Mouse (Mus musculus) intestine, postnatal 0 days (tissue): ENCODE measurements around the gene 1700001L19Rik. TPM values are rescaled to one million over a fixed set of nuclear protein-coding genes. Genes with fewer than 3 reads are reported as not detected.
A peak's percentile ranks its signal among the peaks of the same experiment; 100 is the strongest.

ENCODE experiments used
- ATAC-seq: fragments of 200-750 bp; cut with Nextera tagmentation; 2 replicates; pipeline ENCODE4 v1.8.0; 2017; ENCODE audit warnings: mild to moderate bottlenecking, moderate TSS enrichment, moderate library complexity
- H3K27ac ChIP-seq: fragments of 300-500 bp; sonication (generic); 2 replicates; pipeline ENCODE4 v1.5.1; 2014; ENCODE audit warnings: mild to moderate bottlenecking, low read depth, low read length, moderate library complexity
- H3K27me3 ChIP-seq: fragments of 300-500 bp; sonication (generic); replicated peaks from 2 replicates; pipeline ENCODE4 v1.6.1; 2014; ENCODE audit warnings: low read length, mixed read lengths; ENCODE audit not compliant: control insufficient read depth, insufficient read depth
- H3K36me3 ChIP-seq: fragments of 300-500 bp; sonication (generic); 2 replicates; pipeline ENCODE4 v1.6.1; 2014; ENCODE audit warnings: mild to moderate bottlenecking, moderate library complexity; ENCODE audit not compliant: control insufficient read depth, insufficient read depth
- H3K4me1 ChIP-seq: fragments of 300-500 bp; sonication (generic); replicated peaks from 2 replicates; pipeline ENCODE4 v1.6.1; 2014; ENCODE audit warnings: antibody characterized with exemption, low read length, mixed read lengths; ENCODE audit not compliant: control insufficient read depth, insufficient read depth
- H3K4me2 ChIP-seq: fragments of 300-500 bp; sonication (generic); replicated peaks from 2 replicates; pipeline ENCODE4 v1.6.1; 2014; ENCODE audit warnings: low read depth, mild to moderate bottlenecking, moderate library complexity
- H3K4me3 ChIP-seq: fragments of 300-500 bp; sonication (generic); 2 replicates; pipeline ENCODE4 v1.5.1; 2014; ENCODE audit warnings: low read depth, low read length
- H3K9ac ChIP-seq: fragments of 300-500 bp; sonication (generic); 2 replicates; pipeline ENCODE4 v1.6.1; 2014; ENCODE audit warnings: mild to moderate bottlenecking, low read depth, low read length
- H3K9me3 ChIP-seq: fragments of 300-500 bp; sonication (generic); 2 replicates; pipeline ENCODE4 v1.6.1; 2016; ENCODE audit warnings: mixed run types; ENCODE audit not compliant: control insufficient read depth
- CTCF ChIP-seq: sonication (generic); IDR thresholded peaks from 2 replicates; pipeline ENCODE4 v1.5.1; 2016; ENCODE audit warnings: low read depth, mild to moderate bottlenecking, control low read depth, antibody characterized with exemption, moderate library complexity
- WGBS: fragments of 180-500 bp; shearing (Covaris S2); extraction: QIAGEN DNeasy Blood & Tissue Kit; methylation state at CpG from one replicate; pipeline ENCODE4 v1.1.7; 2014; 5-methylcytosine and 5-hydroxymethylcytosine counted together
- polyA plus RNA-seq: library from polyadenylated mRNA; unstranded; fragments of >200 nt; fragmentation: Nextera tagmentation; extraction: Ambion mirVana; gene quantifications from 2 replicates; pipeline ENCODE4 v1.2.1, GENCODE M21; 2015

1700001L19Rik gene
- polyA plus RNA-seq, 1 experiment from 2014 or later, result 0.07 TPM

DNA sequence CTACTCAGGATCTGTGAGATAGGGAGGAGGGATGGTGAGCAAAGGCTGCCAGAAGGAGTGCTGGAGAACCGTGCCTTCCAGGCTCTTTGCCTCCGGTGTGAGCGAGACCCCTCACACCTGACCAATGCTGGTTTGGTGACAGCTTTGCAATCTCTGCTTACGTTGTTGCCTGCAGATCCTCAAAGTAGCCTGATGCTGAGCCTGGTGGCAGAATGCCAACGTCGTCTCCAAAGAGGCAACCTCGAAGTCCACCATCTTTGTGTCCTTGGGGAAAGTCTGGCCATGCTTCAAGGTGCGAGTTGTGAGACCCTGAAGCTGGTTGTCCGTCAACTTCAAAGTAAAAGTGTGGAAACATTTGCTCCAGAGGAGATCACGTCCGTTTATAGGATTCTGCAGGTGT lies 13.3 kb upstream of the 1700001L19Rik start:
- Histone ChIP-seq H3K9ac (no peak overlapping the region), H3K4me1 (0 out of 2 replicates have a peak, but pooled peaks cover 5% of the 10 kb centered on the region), H3K4me2 (no peak overlapping the region), H3K27ac (no peak overlapping the region), H3K4me3 (no peak overlapping the region), H3K27me3 (no peaks in the 10 kb centered on the region), H3K36me3 (peaks cover 45% of the 10 kb centered on the region), H3K9me3 (no peaks in the 10 kb centered on the region)
- no peak for ATAC-seq
- TF ChIP-seq CTCF, result no peak
- 92% methylated on average over 11 of the region's 11 CpGs for WGBS

DNA sequence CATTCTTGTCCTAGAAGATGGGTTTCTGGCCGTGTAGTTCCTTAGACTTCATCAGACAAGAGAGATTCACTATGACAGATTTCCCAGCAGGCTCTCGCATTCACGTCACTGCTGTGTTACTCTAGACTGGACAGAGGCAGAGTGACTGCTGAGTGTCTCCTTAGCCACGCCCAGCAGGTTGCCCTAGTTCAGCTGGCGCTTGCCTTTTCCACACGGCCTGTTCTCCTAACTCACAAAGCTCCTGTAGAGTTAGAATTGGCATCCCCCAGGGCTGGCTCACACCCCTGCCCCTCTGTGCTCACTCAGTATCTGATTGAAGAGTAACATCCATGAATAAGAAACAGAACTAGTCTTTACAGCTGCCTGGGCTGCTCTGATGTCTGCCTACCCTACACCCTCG lies 11.8 kb upstream of the 1700001L19Rik start:
- Histone ChIP-seq H3K4me3 (no peak overlapping the region), H3K27ac (no peak overlapping the region), H3K4me1 (0 out of 2 replicates have a peak, but pooled peaks cover 5% of the 10 kb centered on the region), H3K9ac (no peak overlapping the region), H3K9me3 (no peaks in the 10 kb centered on the region), H3K27me3 (no peaks in the 10 kb centered on the region), H3K36me3 (peaks cover 58% of the 10 kb centered on the region), H3K4me2 (no peak overlapping the region)
- WGBS, result 86% methylated on average over 7 of the region's 7 CpGs
- no peak for TF ChIP-seq CTCF
- no peak for ATAC-seq

DNA sequence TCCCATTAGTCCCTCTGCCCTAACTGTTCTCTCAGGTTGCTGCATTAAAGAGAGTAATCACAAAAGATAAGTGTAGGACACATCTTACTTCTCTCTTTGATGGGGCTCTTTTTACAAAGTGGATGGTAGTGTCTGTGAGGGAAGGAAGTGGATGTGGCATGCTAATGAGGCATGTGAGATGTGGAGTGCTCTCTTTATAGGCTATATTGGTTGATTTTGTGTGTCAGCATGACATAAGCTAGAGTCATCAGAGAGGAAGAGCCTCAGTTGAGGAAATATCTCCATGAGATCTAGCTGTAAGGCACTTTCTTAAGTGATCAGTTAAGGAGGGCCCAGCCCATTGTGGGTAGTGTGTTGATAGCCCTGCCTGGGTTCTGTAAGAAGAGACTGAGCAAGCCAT lies 8.9 kb upstream of the 1700001L19Rik start:
- no peak for ATAC-seq
- no peak overlapping the region for H3K4me3 ChIP-seq
- no peak overlapping the region for H3K9ac ChIP-seq
- no peak for TF ChIP-seq CTCF
- H3K36me3 ChIP-seq, result peaks cover 83% of the 10 kb centered on the region
- H3K9me3 ChIP-seq, result no peaks in the 10 kb centered on the region
- H3K27ac ChIP-seq, result no peak overlapping the region
- H3K27me3 ChIP-seq, result no peaks in the 10 kb centered on the region
- H3K4me2 ChIP-seq, result no peak overlapping the region
- H3K4me1 ChIP-seq, result no peaks in the 10 kb centered on the region

DNA sequence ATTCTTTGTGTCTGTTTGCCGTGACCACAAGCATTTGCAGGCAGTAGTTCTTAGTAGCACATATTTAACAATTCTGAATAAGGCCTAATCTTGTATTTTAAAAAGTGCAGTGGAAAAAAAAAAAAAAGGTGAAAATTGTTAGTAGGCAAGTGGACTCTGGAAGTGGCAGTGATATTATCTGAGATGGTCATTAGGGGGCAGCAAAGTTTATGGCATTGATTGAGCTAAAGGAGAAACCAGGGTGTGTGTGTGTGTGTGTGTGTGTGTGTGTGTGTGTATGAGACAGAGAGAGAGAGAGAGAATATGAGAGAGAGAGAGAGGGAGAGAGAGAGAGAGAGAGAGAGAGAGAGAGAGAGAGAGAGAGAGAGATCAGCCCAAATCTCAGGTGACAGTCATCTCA lies 3.4 kb upstream of the 1700001L19Rik start:
- peak; percentile 60 for TF ChIP-seq CTCF
- Histone ChIP-seq H3K9me3 (no peaks in the 10 kb centered on the region), H3K36me3 (peaks cover 38% of the 10 kb centered on the region), H3K4me3 (no peak overlapping the region), H3K4me2 (no peak overlapping the region), H3K27me3 (no peaks in the 10 kb centered on the region), H3K9ac (no peak overlapping the region), H3K27ac (no peak overlapping the region), H3K4me1 (no peaks in the 10 kb centered on the region)
- WGBS, result 92% methylated on average over 1 of the region's 1 CpGs
- ATAC-seq, result no peak

DNA sequence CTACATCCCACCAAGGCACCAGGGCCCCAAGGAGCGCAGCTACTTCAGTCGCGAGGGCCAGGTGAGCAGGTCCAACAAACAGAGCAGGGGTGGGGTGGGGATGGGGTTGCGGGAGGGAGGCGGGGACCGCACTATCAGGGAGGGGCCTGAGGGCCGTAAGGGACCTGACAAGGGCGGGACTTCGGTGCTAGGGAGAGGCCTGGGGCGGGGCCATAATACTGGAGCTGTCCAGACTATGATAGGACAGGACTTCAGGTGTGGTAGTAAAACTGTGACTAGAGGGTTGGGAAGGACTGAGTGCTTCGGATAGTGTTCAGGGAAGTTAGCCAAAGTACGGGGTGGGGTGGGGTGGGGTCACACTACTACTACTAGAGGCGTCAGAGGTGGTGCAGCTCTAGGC lies 446 bp downstream of the 1700001L19Rik start:
- Histone ChIP-seq H3K4me1 (no peaks in the 10 kb centered on the region), H3K27me3 (no peaks in the 10 kb centered on the region), H3K4me3 (no peak overlapping the region), H3K4me2 (peak overlapping the region; percentile 57), H3K9ac (no peak overlapping the region), H3K27ac (no peak overlapping the region), H3K9me3 (no peaks in the 10 kb centered on the region), H3K36me3 (peaks cover 6% of the 10 kb centered on the region; the same call in 1 of the 2 replicates)
- TF ChIP-seq CTCF, result no peak
- 9% methylated on average over 13 of the region's 13 CpGs for WGBS
- peak; percentile 92 for ATAC-seq

DNA sequence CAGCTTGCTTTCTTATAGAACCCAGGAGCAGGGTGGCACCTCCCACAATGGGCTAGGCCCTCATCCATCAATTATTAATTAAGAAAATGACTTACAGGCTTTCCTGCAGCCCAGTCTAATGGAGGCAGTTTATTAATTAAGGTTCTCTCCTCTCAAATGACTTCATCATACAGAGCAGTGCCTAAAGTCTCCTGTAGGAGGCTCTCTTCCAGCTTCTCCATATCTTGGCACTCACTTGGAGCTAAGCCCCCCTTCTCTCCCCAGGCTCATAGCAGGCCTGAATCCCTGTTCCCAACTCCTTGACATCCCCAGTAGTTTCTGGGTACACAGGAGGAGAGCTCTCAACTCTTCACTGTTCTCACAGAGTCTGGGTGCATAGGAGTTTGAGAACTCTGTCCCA lies 1.7 kb downstream of the 1700001L19Rik start:
- H3K4me3 ChIP-seq, result no peak overlapping the region

DNA sequence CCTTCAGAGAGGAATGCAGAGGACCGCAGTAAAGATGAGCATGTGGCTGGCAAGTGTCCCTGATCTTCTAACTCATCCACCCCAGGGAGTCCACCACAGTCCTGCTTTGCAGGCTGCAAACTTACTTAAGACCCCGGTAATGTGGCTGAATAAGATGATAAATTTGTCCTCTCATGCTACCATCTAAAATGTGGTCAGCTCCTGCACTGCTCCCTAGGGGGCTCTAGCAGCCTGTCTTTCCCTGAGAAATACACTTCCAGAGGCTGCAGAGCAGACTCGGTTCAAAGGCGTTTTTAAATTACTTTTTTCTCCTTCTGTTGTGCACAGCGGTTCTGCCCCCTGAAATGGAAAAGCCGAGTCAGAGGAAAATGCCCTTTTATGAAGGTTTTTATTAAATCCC lies 4.0 kb downstream of the 1700001L19Rik start:
- no peak overlapping the region for H3K27ac ChIP-seq
- no peak overlapping the region for H3K4me2 ChIP-seq
- H3K4me3 ChIP-seq, result no peak overlapping the region
- no peaks in the 10 kb centered on the region for H3K27me3 ChIP-seq
- no peaks in the 10 kb centered on the region for H3K9me3 ChIP-seq
- no peak overlapping the region for H3K9ac ChIP-seq
- WGBS, result 25% methylated on average over 6 of the region's 6 CpGs
- no peak for ATAC-seq
- H3K4me1 ChIP-seq, result no peaks in the 10 kb centered on the region
- H3K36me3 ChIP-seq, result no peaks in the 10 kb centered on the region
- TF ChIP-seq CTCF, result peak; percentile 65

More for the DNA sequence above, 1.7 kb downstream of the 1700001L19Rik start:
- H3K9ac ChIP-seq, result no peak overlapping the region
- H3K4me2 ChIP-seq, result no peak overlapping the region
- no peaks in the 10 kb centered on the region for H3K9me3 ChIP-seq
- peak; percentile 27 for TF ChIP-seq CTCF
- no peaks in the 10 kb centered on the region for H3K27me3 ChIP-seq
- H3K36me3 ChIP-seq, result no peaks in the 10 kb centered on the region
- no peak for ATAC-seq
- no peaks in the 10 kb centered on the region for H3K4me1 ChIP-seq
- H3K27ac ChIP-seq, result no peak overlapping the region
